Comparison of ENCODE assay signal across 17 mouse cellular contexts in the genomic region with DNA sequence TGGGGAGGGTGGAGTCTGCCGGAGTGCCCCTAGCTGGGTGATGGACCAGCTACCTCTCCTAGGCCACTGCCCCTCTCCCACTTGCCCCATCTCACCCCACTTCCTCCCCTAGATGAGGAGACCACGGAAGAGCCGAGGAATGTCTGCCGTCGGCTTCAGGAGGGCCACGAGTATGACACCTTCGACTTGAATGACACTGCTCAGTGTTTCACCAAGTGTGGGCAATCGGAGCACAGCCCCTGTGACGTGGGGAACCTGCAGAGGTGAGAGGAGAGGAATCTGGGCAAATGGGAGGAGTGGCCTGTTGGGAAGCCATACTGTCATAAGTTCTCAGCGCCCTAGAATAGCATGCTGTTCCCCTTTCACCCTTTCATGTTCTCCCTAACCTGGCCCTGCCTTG. TPM values are rescaled to one million over a fixed set of nuclear protein-coding genes. Genes with fewer than 3 reads are reported as not detected.
DNase-seq lines count a peak whose midpoint lies in the region; ATAC-seq and TF ChIP-seq lines count a peak whose summit lies in the region.
"Had no signal": no experiment of that assay in that cellular context is flagged by ENCODE, and none has a peak within 500 bp of the region (broad histone marks: within the 10 kb centered on the region; RNA-seq: fewer than 3 reads in every experiment).

No protein-coding gene starts in this region.

- no peaks in the 10 kb centered on the region for H3K36me3 ChIP-seq in heart, postnatal 0 days (replicated peaks; ENCODE audit: control insufficient read depth, insufficient read depth, low read length)
- no peaks in the 10 kb centered on the region for H3K36me3 ChIP-seq in stomach, embryonic 16.5 days (ENCODE audit: control insufficient read depth, insufficient read depth, low read length)
- H3K36me3 ChIP-seq in stomach, postnatal 0 days (ENCODE audit: control insufficient read depth, insufficient read depth, low read length): no peaks in the 10 kb centered on the region
- H3K36me3 ChIP-seq in limb, embryonic 12.5 days: no peaks in the 10 kb centered on the region
- H3K36me3 ChIP-seq: embryonic facial prominence, embryonic 15.5 days; limb, embryonic 13.5 days had no signal

- H3K4me2 ChIP-seq in heart, postnatal 0 days (ENCODE audit: low read depth, low read length): peak overlapping the region; percentile 33; the same call in 1 of the 2 replicates
- 0 out of 2 replicates have a peak overlapping the region, but pooled peaks have one; percentile 31 for H3K4me2 ChIP-seq in stomach, embryonic 16.5 days (ENCODE audit: low read depth, low read length)
- no peak overlapping the region for H3K4me2 ChIP-seq in stomach, postnatal 0 days (replicated peaks; ENCODE audit: low read depth)
- H3K4me2 ChIP-seq in limb, embryonic 12.5 days: no peak overlapping the region
- H3K4me2 ChIP-seq: embryonic facial prominence, embryonic 15.5 days; limb, embryonic 13.5 days had no signal

- no peak for TF ChIP-seq EP300 in heart, postnatal 0 days (IDR thresholded peaks at IDR 0.05; ENCODE audit: low read depth)
- no peak for TF ChIP-seq EP300 in stomach, postnatal 0 days (optimal IDR thresholded peaks at IDR 0.05)

- no peak for ATAC-seq in heart, postnatal 0 days (ENCODE audit: insufficient read depth, low read depth)
- no peak for ATAC-seq in stomach, embryonic 16.5 days (ENCODE audit: insufficient read depth, low FRiP score)
- ATAC-seq in stomach, postnatal 0 days (ENCODE audit: low FRiP score, low TSS enrichment): no peak
- ATAC-seq in limb, embryonic 12.5 days (ENCODE audit: insufficient number of reproducible peaks, insufficient read depth, low FRiP score, low TSS enrichment, low read depth): no peak
- ATAC-seq: hindbrain, postnatal 0 days had no signal

- H3K4me3 ChIP-seq in heart, postnatal 0 days (ENCODE audit: low read depth, low read length): no peak overlapping the region
- no peak overlapping the region for H3K4me3 ChIP-seq in stomach, embryonic 16.5 days (replicated peaks; ENCODE audit: low read length)
- H3K4me3 ChIP-seq in stomach, postnatal 0 days (ENCODE audit: low read depth, low read length): no peak overlapping the region
- no peak overlapping the region for H3K4me3 ChIP-seq in limb, embryonic 12.5 days (replicated peaks)
- H3K4me3 ChIP-seq: embryonic facial prominence, embryonic 15.5 days; limb, embryonic 13.5 days had no signal

- WGBS in heart, postnatal 0 days: 58% methylated on average over 10 of the region's 10 CpGs
- WGBS in stomach, embryonic 16.5 days: 73% methylated on average over 10 of the region's 10 CpGs
- WGBS in stomach, postnatal 0 days: 70% methylated on average over 10 of the region's 10 CpGs
- WGBS in limb, embryonic 12.5 days: 78% methylated on average over 10 of the region's 10 CpGs

- H3K9me3 ChIP-seq in heart, postnatal 0 days (replicated peaks; ENCODE audit: control insufficient read depth, low read length): no peaks in the 10 kb centered on the region
- peaks cover 5% of the 10 kb centered on the region; the same call in 1 of the 2 replicates for H3K9me3 ChIP-seq in stomach, embryonic 16.5 days (replicated peaks; ENCODE audit: control insufficient read depth, low read length)
- H3K9me3 ChIP-seq in stomach, postnatal 0 days (ENCODE audit: control insufficient read depth, low read length): no peaks in the 10 kb centered on the region
- H3K9me3 ChIP-seq in limb, embryonic 12.5 days: no peaks in the 10 kb centered on the region
- H3K9me3 ChIP-seq: embryonic facial prominence, embryonic 15.5 days; limb, embryonic 13.5 days had no signal

- H3K27me3 ChIP-seq in heart, postnatal 0 days (ENCODE audit: control insufficient read depth, insufficient read depth, low read length): no peaks in the 10 kb centered on the region
- H3K27me3 ChIP-seq in stomach, embryonic 16.5 days (ENCODE audit: control insufficient read depth, insufficient read depth, low read length): no peaks in the 10 kb centered on the region
- H3K27me3 ChIP-seq in stomach, postnatal 0 days (ENCODE audit: control insufficient read depth, insufficient read depth, low read length): no peaks in the 10 kb centered on the region
- H3K27me3 ChIP-seq in limb, embryonic 12.5 days: no peaks in the 10 kb centered on the region
- H3K27me3 ChIP-seq: embryonic facial prominence, embryonic 15.5 days; limb, embryonic 13.5 days had no signal

- H3K27ac ChIP-seq in heart, postnatal 0 days (ENCODE audit: low read depth): peak overlapping the region; percentile 67
- no peak overlapping the region for H3K27ac ChIP-seq in stomach, embryonic 16.5 days (ENCODE audit: low read length)
- no peak overlapping the region for H3K27ac ChIP-seq in stomach, postnatal 0 days (replicated peaks)
- H3K27ac ChIP-seq in limb, embryonic 12.5 days: 0 out of 2 replicates have a peak overlapping the region, but pooled peaks have one; percentile 18
- H3K27ac ChIP-seq: embryonic facial prominence, embryonic 15.5 days; hindbrain, postnatal 0 days; limb, embryonic 13.5 days had no signal

- 0 out of 2 replicates have a peak, but pooled peaks cover 4% of the 10 kb centered on the region for H3K4me1 ChIP-seq in heart, postnatal 0 days (ENCODE audit: control insufficient read depth, insufficient read depth)
- H3K4me1 ChIP-seq in stomach, embryonic 16.5 days (ENCODE audit: control insufficient read depth, insufficient read depth, low read length): no peaks in the 10 kb centered on the region
- no peaks in the 10 kb centered on the region for H3K4me1 ChIP-seq in stomach, postnatal 0 days (replicated peaks; ENCODE audit: control insufficient read depth, insufficient read depth)
- H3K4me1 ChIP-seq in limb, embryonic 12.5 days (replicated peaks): peaks cover 10% of the 10 kb centered on the region
- H3K4me1 ChIP-seq: embryonic facial prominence, embryonic 15.5 days; limb, embryonic 13.5 days had no signal

- TF ChIP-seq CTCF in heart, postnatal 0 days (IDR thresholded peaks at IDR 0.05; ENCODE audit: low read depth): no peak
- no peak for TF ChIP-seq CTCF in stomach, postnatal 0 days (IDR thresholded peaks at IDR 0.05; ENCODE audit: low read depth)

- no peak for DNase-seq in heart, postnatal 0 days (ENCODE audit: low spot score)
- no peak for DNase-seq in heart, adult 11 months
- DNase-seq in stomach, postnatal 0 days (ENCODE audit: low spot score): no peak
- DNase-seq in natural killer cell, adult 2 months (ENCODE audit: low spot score in 2 of 2): peak; percentile 34 to 41
- DNase-seq in urinary bladder, postnatal 4 days (ENCODE audit: low spot score in 2 of 2): no peak
- DNase-seq in right cerebral cortex, adult 18-20 months: no peak
- DNase-seq: adrenal gland, adult 8-10 months; cerebellum, adult 2 months; right cerebral cortex, postnatal 14 days had no signal

- no peak overlapping the region for H3K9ac ChIP-seq in heart, postnatal 0 days (replicated peaks; ENCODE audit: low read depth, low read length)
- no peak overlapping the region for H3K9ac ChIP-seq in stomach, embryonic 16.5 days (ENCODE audit: low read length)
- H3K9ac ChIP-seq in stomach, postnatal 0 days (ENCODE audit: low read length): no peak overlapping the region
- no peak overlapping the region for H3K9ac ChIP-seq in limb, embryonic 12.5 days (replicated peaks)
- H3K9ac ChIP-seq: embryonic facial prominence, embryonic 15.5 days; limb, embryonic 13.5 days had no signal

RNA-seq across cellular contexts. Expression of gene Adgrg3, which starts 3.3 kb away (rescaled TPM):
- 4.4 and 5.4 TPM in 2 replicates for total RNA-seq in heart, postnatal 0 days (2014; rRNA removed; ENCODE audit: low replicate concordance)
- polyA plus RNA-seq in heart, postnatal 0 days (2015; fragmentation: Nextera tagmentation; extraction: Ambion mirVana): 2.7 and 2.8 TPM in 2 replicates
- polyA plus RNA-seq in stomach, embryonic 16.5 days (2015; fragmentation: Nextera tagmentation; extraction: Ambion mirVana): 3.2 and 3.7 TPM in 2 replicates
- 0.61 and 0.92 TPM in 2 replicates for polyA plus RNA-seq in stomach, postnatal 0 days (2015; fragmentation: Nextera tagmentation; extraction: Ambion mirVana)
- polyA plus RNA-seq in limb, embryonic 12.5 days (2016; fragmentation: Nextera tagmentation; extraction: Ambion mirVana): 2.2 and 2.7 TPM in 2 replicates

RNA-seq across cellular contexts. Expression of gene Drc7, which starts 34.1 kb away (rescaled TPM):
- total RNA-seq in heart, postnatal 0 days (2014; rRNA removed; ENCODE audit: low replicate concordance): not detected in 2 replicates
- polyA plus RNA-seq in heart, postnatal 0 days (2015; fragmentation: Nextera tagmentation; extraction: Ambion mirVana): 0.12 TPM in 1 of 2 replicates, not detected in the other
- polyA plus RNA-seq in stomach, embryonic 16.5 days (2015; fragmentation: Nextera tagmentation; extraction: Ambion mirVana): 0.14 TPM in 1 of 2 replicates, not detected in the other
- 0.04 TPM in 1 of 2 replicates, not detected in the other for polyA plus RNA-seq in stomach, postnatal 0 days (2015; fragmentation: Nextera tagmentation; extraction: Ambion mirVana)
- 0.23 TPM in 1 of 2 replicates, not detected in the other for polyA plus RNA-seq in limb, embryonic 12.5 days (2016; fragmentation: Nextera tagmentation; extraction: Ambion mirVana)
- total RNA-seq: adrenal gland, adult 8-10 months had no signal
- polyA plus RNA-seq: G1E; limb, embryonic 13.5 days; neural tube, embryonic 11.5 days; urinary bladder, adult 2 months had no signal

RNA-seq across cellular contexts. Expression of gene Adgrg1, which starts 46.3 kb away (rescaled TPM):
- 8.0 and 19.2 TPM in 2 replicates for total RNA-seq in heart, postnatal 0 days (2014; rRNA removed; ENCODE audit: low replicate concordance)
- polyA plus RNA-seq in heart, postnatal 0 days (2015; fragmentation: Nextera tagmentation; extraction: Ambion mirVana): 5.6 and 6.6 TPM in 2 replicates
- polyA plus RNA-seq in stomach, embryonic 16.5 days (2015; fragmentation: Nextera tagmentation; extraction: Ambion mirVana): 51.1 and 65.2 TPM in 2 replicates
- 42.4 and 50.9 TPM in 2 replicates for polyA plus RNA-seq in stomach, postnatal 0 days (2015; fragmentation: Nextera tagmentation; extraction: Ambion mirVana)
- 7.0 and 7.1 TPM in 2 replicates for polyA plus RNA-seq in limb, embryonic 12.5 days (2016; fragmentation: Nextera tagmentation; extraction: Ambion mirVana)

Comparison
In these comparisons a context has a peak if more than half of its experiments do, and no peak if none do; other contexts are left out.
1. H3K4me2 ChIP-seq: peak in heart, postnatal 0 days (single experiment) and stomach, embryonic 16.5 days (single experiment); none in stomach, postnatal 0 days (single experiment) and limb, embryonic 12.5 days (single experiment).
2. DNase-seq: peak in natural killer cell, adult 2 months (2 of 2); none in heart, postnatal 0 days (single experiment), heart, adult 11 months (single experiment), stomach, postnatal 0 days (single experiment), urinary bladder, postnatal 4 days (0 of 2) and right cerebral cortex, adult 18-20 months (single experiment).
3. H3K27ac ChIP-seq: peak in heart, postnatal 0 days (single experiment) and limb, embryonic 12.5 days (single experiment); none in stomach, embryonic 16.5 days (single experiment) and stomach, postnatal 0 days (single experiment).